Mouse (Mus musculus) ES-E14 (cell line): Measurements from ENCODE around the gene Clock. TPM values are rescaled to one million over a fixed set of nuclear protein-coding genes. Genes with fewer than 3 reads are reported as not detected.

Source experiments
- DNase-seq: peaks from one replicate; pipeline ENCODE4 v3.0.0-alpha.2; 2013; ENCODE audit warnings: low read depth, low spot score
- H3K27ac ChIP-seq: 2 replicates; pipeline ENCODE4 v1.5.1; 2012; ENCODE audit warnings: low read depth, mild to moderate bottlenecking, low read length, moderate library complexity, mixed read lengths; ENCODE audit not compliant: poor library complexity, insufficient read depth, severe bottlenecking
- H3K36me3 ChIP-seq: 2 replicates; pipeline ENCODE4 v1.6.1; 2012; ENCODE audit warnings: mild to moderate bottlenecking, low read length, moderate library complexity, mixed read lengths; ENCODE audit not compliant: control insufficient read depth, poor library complexity, insufficient read depth, severe bottlenecking
- H3K4me1 ChIP-seq, 2 experiments: fragments of 150-350 bp in 1 of 2; sonication (generic) in 1 of 2; 2 replicates each; pipeline ENCODE4 v1.6.1; 2012; ENCODE audit warnings: low read length in 2 of 2, mild to moderate bottlenecking in 1 of 2, mixed read lengths in 1 of 2; ENCODE audit not compliant: control insufficient read depth in 2 of 2, insufficient read depth in 2 of 2, poor library complexity in 1 of 2
- H3K4me3 ChIP-seq, 2 experiments: fragments of 150-350 bp in 1 of 2; sonication (generic) in 1 of 2; 2 replicates each; pipeline ENCODE4 v1.5.1; 2012; ENCODE audit warnings: low read length in 2 of 2, low read depth in 1 of 2, mild to moderate bottlenecking in 1 of 2, mixed read lengths in 1 of 2; ENCODE audit not compliant: insufficient read depth in 1 of 2, poor library complexity in 1 of 2, severe bottlenecking in 1 of 2
- H3K9ac ChIP-seq: 2 replicates; pipeline ENCODE4 v1.6.1; 2012; ENCODE audit warnings: low read depth, mild to moderate bottlenecking, low read length, mixed read lengths; ENCODE audit not compliant: poor library complexity, insufficient read depth, severe bottlenecking
- H3K9me3 ChIP-seq: fragments of 150-350 bp; sonication (generic); 2 replicates; pipeline ENCODE4 v1.6.1; 2012; ENCODE audit warnings: low read depth, mild to moderate bottlenecking, low read length; ENCODE audit not compliant: control insufficient read depth, insufficient read depth
- CHD2 ChIP-seq: IDR thresholded peaks from 2 replicates; pipeline ENCODE4 v1.6.1; 2014; ENCODE audit warnings: mild to moderate bottlenecking, low read depth, low read length, inconsistent platforms
- HCFC1 ChIP-seq: IDR thresholded peaks from 2 replicates; pipeline ENCODE4 v1.6.1; 2012; ENCODE audit warnings: low read length, inconsistent platforms, borderline replicate concordance; ENCODE audit not compliant: insufficient read depth
- MAFK ChIP-seq: IDR thresholded peaks from 2 replicates; pipeline ENCODE4 v1.6.1; 2014; ENCODE audit warnings: mild to moderate bottlenecking, low read depth, low read length, inconsistent platforms; ENCODE audit not compliant: insufficient read depth
- ZC3H11A ChIP-seq: IDR thresholded peaks from 2 replicates; pipeline ENCODE4 v1.6.1; 2012; ENCODE audit warnings: low read depth, mild to moderate bottlenecking, inconsistent platforms, low read length, borderline replicate concordance
- ZNF384 ChIP-seq: IDR thresholded peaks from 2 replicates; pipeline ENCODE4 v1.6.1; 2012; ENCODE audit warnings: low read depth, low read length, inconsistent platforms
- in situ Hi-C, 2 experiments: fragments of 600-800 bp; cut with MboI; formaldehyde crosslinking; loops; one replicate each; pipeline ENCODE4 v1.15.1; 2025; ENCODE audit warnings: low sequenced_read_pairs in 2 of 2, inconsistent platforms in 1 of 2; ENCODE audit not compliant: unreplicated experiment in 2 of 2
- total RNA-seq: library from RNA; depleted of rRNA; stranded (reverse); fragments of 300-350 nt; gene quantifications from 2 replicates; pipeline ENCODE4 v1.2.3, GENCODE M21; 2012

Clock gene
- total RNA-seq, 1 experiment = 16.4 TPM

GRCm38 (mm10) chr5:76340931-76341330 lies 36.3 kb upstream of the Clock start:
- Histone ChIP-seq H3K9ac (no peak overlapping the region), H3K27ac (no peak overlapping the region), H3K36me3 (no peaks in the 10 kb centered on the region), H3K9me3 (no peaks in the 10 kb centered on the region), H3K4me1 (no peaks in the 10 kb centered on the region), H3K4me3 (no peak overlapping the region)
- in situ Hi-C loops = no loop called here
- TF ChIP-seq ZC3H11A (no peak), MAFK (no peak), HCFC1 (no peak), ZNF384 (no peak), CHD2 (no peak)
- no peak for DNase-seq

- Histone ChIP-seq H3K4me1 (no peaks in the 10 kb centered on the region; a peak in 1 of 4 replicates), H3K36me3 (no peaks in the 10 kb centered on the region), H3K9ac (no peak overlapping the region), H3K4me3 (no peak overlapping the region), H3K9me3 (no peaks in the 10 kb centered on the region), H3K27ac (no peak overlapping the region)
- DNase-seq = no peak
- TF ChIP-seq ZNF384 (no peak), CHD2 (no peak), MAFK (no peak), ZC3H11A (no peak), HCFC1 (no peak)
- in situ Hi-C loops = no loop called here
Measured at GRCm38 (mm10) chr5:76337100-76337499, 32.5 kb upstream of the Clock start.

GRCm38 (mm10) chr5:76333833-76334232 lies 29.2 kb upstream of the Clock start:
- no peak for TF ChIP-seq MAFK
- H3K27ac ChIP-seq = no peak overlapping the region
- H3K9ac ChIP-seq = no peak overlapping the region
- in situ Hi-C loops = no loop called here
- no peak overlapping the region for H3K4me3 ChIP-seq
- no peaks in the 10 kb centered on the region for H3K9me3 ChIP-seq
- no peak for DNase-seq
- no peaks in the 10 kb centered on the region for H3K36me3 ChIP-seq
- H3K4me1 ChIP-seq = peaks cover 0 to 2% of the 10 kb centered on the region in 2 experiments; a peak in 3 of 4 replicates

- Histone ChIP-seq H3K36me3 (no peaks in the 10 kb centered on the region), H3K4me1 (peaks cover 0 to 2% of the 10 kb centered on the region in 2 experiments; a peak in 3 of 4 replicates), H3K9ac (peak within 1 kb of the TSS; percentile 62), H3K9me3 (no peaks in the 10 kb centered on the region), H3K27ac (peak within 1 kb of the TSS; percentile 18; the same call in 1 of the 2 replicates), H3K4me3 (peak within 1 kb of the TSS; percentile 49 to 65)
- TF ChIP-seq ZC3H11A (no peak), ZNF384 (no peak), HCFC1 (no peak), CHD2 (no peak), MAFK (no peak)
- in situ Hi-C loops = no loop called here
- DNase-seq = peak; percentile 75
Measured at GRCm38 (mm10) chr5:76330953-76331352, 26.4 kb upstream of the Clock start, which contains the start of gene Pdcl2. Pdcl2 (minus strand) TSS chr5:76331156.

- no peak for TF ChIP-seq MAFK
- no peak for TF ChIP-seq ZC3H11A
- TF ChIP-seq HCFC1 = no peak
- TF ChIP-seq CHD2 = no peak
- no peak for TF ChIP-seq ZNF384
- Histone ChIP-seq H3K36me3 (no peaks in the 10 kb centered on the region), H3K9ac (no peak overlapping the region), H3K9me3 (no peaks in the 10 kb centered on the region), H3K27ac (no peak overlapping the region), H3K4me1 (peaks cover 4 to 6% of the 10 kb centered on the region in 2 experiments), H3K4me3 (no peak overlapping the region)
- DNase-seq = no peak
- in situ Hi-C loops = no loop called here
Measured at GRCm38 (mm10) chr5:76327296-76327695, 22.7 kb upstream of the Clock start.
